Mouse (Mus musculus): ENCODE results near the gene Ubxn11. TPM values are rescaled to one million over a fixed set of nuclear protein-coding genes. Genes with fewer than 3 reads are reported as not detected.

Ubxn11 gene
- total and polyA plus RNA-seq, 2 experiments from 2014 or later, result 13.7 to 14.3 TPM

DNA sequence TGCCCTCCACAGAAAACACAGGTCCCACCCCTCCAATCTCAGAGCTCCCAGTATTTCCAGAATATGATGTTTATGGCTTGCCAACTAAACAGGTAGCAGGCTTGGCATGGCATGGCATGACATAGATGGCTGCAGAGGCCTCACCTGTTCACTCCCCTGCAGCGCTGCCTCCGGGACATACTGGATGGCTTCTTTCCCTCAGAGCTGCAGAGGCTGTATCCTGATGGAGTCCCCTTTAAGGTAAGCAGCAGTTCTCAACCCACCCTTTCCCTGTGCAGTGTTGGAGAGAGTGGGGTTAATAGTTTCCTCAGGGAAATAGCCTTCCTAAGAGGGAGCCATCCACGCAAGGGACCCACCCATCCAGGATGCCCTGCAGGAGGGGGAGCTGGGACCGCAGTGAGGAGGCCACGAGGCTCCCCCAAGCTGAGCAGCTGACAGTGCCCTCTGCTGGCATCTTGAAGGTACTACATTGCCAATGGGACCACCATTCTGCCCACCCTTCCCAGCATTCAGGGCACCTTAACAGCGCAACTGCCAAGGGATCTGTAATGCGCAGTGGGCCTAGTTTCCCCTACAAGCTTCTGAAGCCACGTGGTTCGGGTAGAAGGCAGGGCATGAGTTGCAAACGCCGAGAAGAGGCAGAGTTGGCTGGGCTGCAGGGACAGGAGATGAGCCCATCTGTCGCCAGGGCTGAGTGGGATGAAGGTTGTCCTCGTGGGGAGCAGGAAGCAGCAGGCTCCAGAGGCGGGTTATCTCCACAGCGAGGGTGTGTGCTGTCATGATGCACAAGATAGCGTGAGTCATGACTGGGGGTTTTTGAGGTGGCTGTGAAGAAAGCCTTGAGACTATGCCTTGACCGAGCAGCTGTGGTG is 21.5 kb downstream of the Ubxn11 start:
- Histone ChIP-seq H3K9me3 (ENCODE audit: low read length) (no peaks in the 10 kb centered on the region), H3K4me2 (ENCODE audit: low read depth) (peak overlapping the region; percentile 19; the same call in 1 of the 2 replicates), H3K4me1 (ENCODE audit: insufficient read depth) (peaks cover 13% of the 10 kb centered on the region), H3K27me3 (ENCODE audit: insufficient read depth, low read length) (no peaks in the 10 kb centered on the region), H3K4me3 (ENCODE audit: low read depth, low read length) (no peak overlapping the region), H3K9ac (no peak overlapping the region), H3K36me3 (ENCODE audit: insufficient read depth) (no peaks in the 10 kb centered on the region), H3K27ac (ENCODE audit: low read depth, low read length) (no peak overlapping the region)
- TF ChIP-seq CTCF (IDR thresholded peaks at IDR 0.05; ENCODE audit: low read depth), result peak; percentile 97
- WGBS, result 26% methylated on average over 17 of the region's 17 CpGs
- DNase-seq (peak; percentile 78), ATAC-seq (peak; percentile 40)

DNA sequence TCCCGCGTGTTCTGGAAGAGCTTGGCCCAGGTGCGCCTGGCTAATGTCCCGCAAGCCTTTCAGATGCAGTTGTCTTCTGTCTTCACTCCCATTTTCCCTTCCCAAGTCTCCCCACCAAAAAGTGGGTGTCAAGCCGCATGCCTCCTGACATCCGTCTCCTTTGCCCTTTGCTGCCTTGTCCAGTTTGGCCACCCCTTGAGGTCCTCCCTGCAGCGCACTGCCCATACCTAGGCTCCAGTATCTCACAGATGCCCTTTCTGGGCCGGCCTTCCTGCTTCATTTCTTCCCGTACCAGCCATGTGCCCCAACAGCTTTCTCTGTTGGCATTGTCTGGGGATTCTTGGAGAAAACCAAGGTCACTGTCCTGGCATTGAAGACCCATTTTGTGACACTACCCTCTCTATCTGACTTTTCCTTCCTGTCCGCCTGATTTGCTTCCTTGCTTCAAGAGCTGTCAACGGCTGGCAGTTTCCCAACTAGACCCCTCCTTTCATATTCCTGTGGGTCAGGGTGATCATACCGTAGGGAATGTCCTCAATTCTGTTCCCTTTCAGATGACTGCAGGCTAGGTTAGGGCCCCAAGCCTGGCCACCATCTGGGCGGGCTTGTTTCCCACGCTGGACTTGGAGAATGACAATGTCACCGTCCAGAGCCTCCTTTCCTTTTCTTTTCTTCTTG is 23.2 kb downstream of the Ubxn11 start:
- Histone ChIP-seq H3K9me3 (ENCODE audit: low read length) (no peaks in the 10 kb centered on the region), H3K4me2 (ENCODE audit: low read depth) (no peak overlapping the region), H3K9ac (no peak overlapping the region), H3K36me3 (ENCODE audit: insufficient read depth) (no peaks in the 10 kb centered on the region), H3K27ac (ENCODE audit: low read depth, low read length) (no peak overlapping the region), H3K27me3 (ENCODE audit: insufficient read depth, low read length) (no peaks in the 10 kb centered on the region), H3K4me3 (ENCODE audit: low read depth, low read length) (no peak overlapping the region), H3K4me1 (ENCODE audit: insufficient read depth) (peaks cover 15% of the 10 kb centered on the region)
- 88% methylated on average over 15 of the region's 15 CpGs for WGBS
- ATAC-seq (no peak), DNase-seq (no peak)
- no peak for TF ChIP-seq CTCF (IDR thresholded peaks at IDR 0.05; ENCODE audit: low read depth)

DNA sequence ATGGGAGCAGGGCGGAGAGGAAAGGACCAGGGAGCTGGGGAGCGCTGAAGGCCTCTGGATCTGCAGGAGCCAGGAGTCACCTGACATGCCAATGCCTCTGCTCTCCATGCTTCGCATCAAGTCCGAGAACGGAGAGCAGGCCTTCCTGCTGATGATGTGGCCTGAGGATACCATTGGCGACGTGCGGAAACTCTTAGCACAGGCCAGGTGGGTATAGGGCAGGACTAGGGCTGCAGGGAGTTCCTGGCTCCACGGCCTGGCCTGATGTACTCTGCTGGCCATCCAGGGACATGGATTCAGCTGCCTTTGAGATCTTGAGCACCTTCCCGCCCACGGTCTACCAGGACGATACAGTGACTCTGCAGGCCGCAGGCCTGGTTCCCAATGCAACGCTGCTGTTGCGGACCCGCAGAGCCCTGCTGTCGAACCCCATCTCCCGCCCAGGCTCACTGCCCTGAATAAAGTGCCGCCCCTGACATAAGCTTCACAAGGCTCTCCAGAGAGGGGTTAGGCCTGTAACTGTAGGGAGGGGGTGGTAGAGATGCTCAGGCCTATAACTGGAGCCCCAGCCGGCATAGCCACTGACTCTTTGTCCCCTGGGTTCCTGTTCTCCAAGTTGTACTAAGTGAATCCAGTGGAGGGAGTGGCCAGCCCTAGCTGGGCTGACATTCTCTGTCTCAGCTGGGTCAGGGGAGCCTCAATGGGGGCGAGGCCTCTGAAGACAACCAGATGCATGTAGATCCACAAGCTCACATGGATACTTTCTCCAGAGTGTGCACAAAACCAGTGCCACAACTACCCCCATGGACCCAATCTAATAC is 24.1 kb downstream of the Ubxn11 start:
- DNase-seq, result no peak
- Histone ChIP-seq H3K4me2 (ENCODE audit: low read depth) (no peak overlapping the region), H3K9ac (no peak overlapping the region)

DNA sequence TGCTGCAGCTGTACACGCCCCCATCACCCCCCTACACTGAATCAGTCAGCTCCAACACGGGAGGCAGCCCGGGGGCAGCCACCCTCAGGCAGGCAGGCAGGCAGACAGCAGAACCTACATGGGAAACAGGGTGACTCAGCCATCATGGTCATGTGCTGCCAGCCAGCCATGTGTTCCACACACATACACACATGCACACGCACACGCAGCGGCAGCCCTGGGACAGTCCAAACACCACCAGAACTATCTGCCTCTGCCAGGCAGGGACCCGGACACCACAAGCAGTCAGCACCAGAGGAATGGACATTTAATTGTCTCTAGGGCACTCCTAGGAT is 24.7 kb downstream of the Ubxn11 start:
- Histone ChIP-seq H3K9me3 (ENCODE audit: low read length) (no peaks in the 10 kb centered on the region), H3K4me1 (ENCODE audit: insufficient read depth) (peaks cover 15% of the 10 kb centered on the region), H3K36me3 (ENCODE audit: insufficient read depth) (no peaks in the 10 kb centered on the region), H3K27me3 (ENCODE audit: insufficient read depth, low read length) (no peaks in the 10 kb centered on the region), H3K9ac (0 out of 2 replicates have a peak overlapping the region, but pooled peaks have one; percentile 14), H3K4me2 (ENCODE audit: low read depth) (0 out of 2 replicates have a peak overlapping the region, but pooled peaks have one; percentile 89), H3K27ac (ENCODE audit: low read depth, low read length) (no peak overlapping the region), H3K4me3 (ENCODE audit: low read depth, low read length) (no peak overlapping the region)
- TF ChIP-seq CTCF (IDR thresholded peaks at IDR 0.05; ENCODE audit: low read depth), result no peak
- 88% methylated on average over 7 of the region's 7 CpGs for WGBS
- DNase-seq, result peak; percentile 7
- ATAC-seq, result no peak

More for the DNA sequence above, 24.1 kb downstream of the Ubxn11 start:
- no peak for ATAC-seq
- no peaks in the 10 kb centered on the region for H3K27me3 ChIP-seq (ENCODE audit: insufficient read depth, low read length)
- no peak overlapping the region for H3K4me3 ChIP-seq (ENCODE audit: low read depth, low read length)
- H3K36me3 ChIP-seq (ENCODE audit: insufficient read depth), result no peaks in the 10 kb centered on the region
- peaks cover 15% of the 10 kb centered on the region for H3K4me1 ChIP-seq (ENCODE audit: insufficient read depth)
- no peaks in the 10 kb centered on the region for H3K9me3 ChIP-seq (ENCODE audit: low read length)
- no peak for TF ChIP-seq CTCF (IDR thresholded peaks at IDR 0.05; ENCODE audit: low read depth)
- H3K27ac ChIP-seq (ENCODE audit: low read depth, low read length), result no peak overlapping the region
- 87% methylated on average over 21 of the region's 21 CpGs for WGBS

DNA sequence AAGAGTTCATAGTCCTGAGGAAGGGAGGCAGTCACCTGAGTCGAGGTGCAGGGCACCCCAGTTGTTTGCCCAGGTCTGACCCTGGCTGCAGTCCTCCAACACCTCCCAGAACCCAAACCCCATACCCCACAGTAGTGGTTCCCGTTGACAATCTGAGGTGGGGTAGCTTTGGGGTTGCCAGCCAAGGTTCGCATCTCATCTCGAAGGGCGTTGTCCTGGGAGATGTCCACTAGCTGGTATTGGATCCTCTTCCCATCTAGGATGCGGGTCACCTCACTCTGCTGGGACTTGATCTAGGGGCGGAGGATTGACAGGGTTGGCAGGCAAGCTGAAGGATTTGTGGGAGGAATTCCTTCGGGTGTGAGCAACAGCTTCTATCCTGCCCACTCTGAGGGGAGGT is 25.4 kb downstream of the Ubxn11 start:
- Histone ChIP-seq H3K9ac (peak overlapping the region; percentile 87), H3K27ac (ENCODE audit: low read depth, low read length) (peak overlapping the region; percentile 82; the same call in 1 of the 2 replicates), H3K9me3 (ENCODE audit: low read length) (no peaks in the 10 kb centered on the region), H3K27me3 (ENCODE audit: insufficient read depth, low read length) (no peaks in the 10 kb centered on the region), H3K4me2 (ENCODE audit: low read depth) (peak overlapping the region; percentile 89), H3K4me1 (ENCODE audit: insufficient read depth) (peaks cover 15% of the 10 kb centered on the region), H3K4me3 (ENCODE audit: low read depth, low read length) (peak overlapping the region; percentile 87), H3K36me3 (ENCODE audit: insufficient read depth) (no peaks in the 10 kb centered on the region)
- no peak for DNase-seq
- no peak for ATAC-seq
- TF ChIP-seq CTCF (IDR thresholded peaks at IDR 0.05; ENCODE audit: low read depth), result no peak
- WGBS, result 53% methylated on average over 8 of the region's 8 CpGs

DNA sequence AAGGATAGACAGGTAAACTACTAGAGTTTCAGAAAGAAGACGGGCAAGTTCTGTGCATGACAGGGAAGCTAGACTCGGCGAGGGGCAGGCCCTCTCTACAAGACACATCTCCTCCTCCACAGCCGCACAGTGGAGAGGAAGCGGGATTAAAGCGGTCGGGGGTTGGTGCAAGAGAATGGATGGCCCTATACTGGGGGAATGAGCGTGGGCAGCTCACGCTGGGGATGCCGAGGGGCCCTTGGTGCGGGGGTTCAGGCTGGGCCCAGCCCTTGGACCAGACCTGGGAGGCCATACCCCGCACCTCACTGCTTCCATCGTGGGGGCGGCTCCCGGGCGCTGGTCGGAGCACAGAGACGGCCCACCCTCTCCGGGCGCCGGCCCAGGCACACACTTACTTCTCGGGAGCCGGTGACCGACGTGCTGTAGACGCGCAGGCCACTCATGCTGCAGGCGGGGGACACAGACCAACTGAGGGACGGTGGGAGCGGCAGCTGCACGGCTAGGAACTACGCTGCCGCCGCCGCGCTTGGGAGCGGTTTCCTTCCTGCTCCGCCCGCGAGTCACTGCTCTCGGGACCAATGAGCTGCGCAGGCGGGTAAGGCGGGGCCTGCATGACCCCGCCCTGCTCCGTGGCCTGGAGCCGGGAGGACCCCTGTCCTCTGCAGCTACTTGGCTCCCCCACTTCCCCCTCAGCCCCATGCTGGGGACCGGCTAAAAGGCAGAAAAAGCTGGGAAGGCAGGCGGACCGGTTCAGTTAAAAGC is 26.0 kb downstream of the Ubxn11 start, which contains the start of gene Sh3bgrl3:
Gene Sh3bgrl3, minus strand, starts transcription at position 569 of the 762 bp plus-strand sequence.
- Histone ChIP-seq H3K27ac (ENCODE audit: low read depth, low read length) (peak within 1 kb of the TSS; percentile 82), H3K27me3 (ENCODE audit: insufficient read depth, low read length) (no peaks in the 10 kb centered on the region), H3K9me3 (ENCODE audit: low read length) (no peaks in the 10 kb centered on the region), H3K4me2 (ENCODE audit: low read depth) (peak within 1 kb of the TSS; percentile 89), H3K9ac (peak within 1 kb of the TSS; percentile 87), H3K4me1 (ENCODE audit: insufficient read depth) (peaks cover 15% of the 10 kb centered on the region), H3K36me3 (ENCODE audit: insufficient read depth) (no peaks in the 10 kb centered on the region), H3K4me3 (ENCODE audit: low read depth, low read length) (peak within 1 kb of the TSS; percentile 87)
- DNase-seq (peak; percentile 88), ATAC-seq (peak; percentile 96)
- no peak for TF ChIP-seq CTCF (IDR thresholded peaks at IDR 0.05; ENCODE audit: low read depth)
- WGBS, result under 1% methylated on average over 49 of the region's 50 CpGs
